Mouse (Mus musculus) E14TG2a.4 (cell line): ENCODE measurements at regions not wholly inside any gene's neighbourhood (a gene's known extent, or its start where the extent isn't known, plus 50 kb on each side); places are given as distances from the start of the nearest gene placed in this dataset.

Experiments used
- CTCF ChIP-seq: conservative IDR thresholded peaks from 2 replicates; pipeline ENCODE4 v1.5.1; 2014; ENCODE audit warnings: low read length
- NANOG ChIP-seq: IDR thresholded peaks from 2 replicates; pipeline ENCODE4 v1.6.1; 2014; ENCODE audit warnings: borderline replicate concordance, low read length, mixed read lengths

- TF ChIP-seq CTCF (no peak), NANOG (no peak)
Observed at GRCm38 (mm10) chr4:28331036-28331435, 481.9 kb upstream of the Epha7 start.
